Mouse (Mus musculus) lung, postnatal 14 days (tissue): Measurements from ENCODE around the gene Nop2.
"Not testable (repeated sequence)": the region's sequence is repeated elsewhere in the genome, so short reads cannot be mapped to it uniquely, and the experiment has no call there.

Experiments used
- DNase-seq: peaks from one replicate; pipeline ENCODE4 v3.0.0; 2021

The Nop2 gene

GRCm38 (mm10) chr6:125155262-125155661 is 23.6 kb downstream of the Nop2 start:
- no peak for DNase-seq

- no peak for DNase-seq
Observed at GRCm38 (mm10) chr6:125156491-125156890, 24.8 kb downstream of the Nop2 start.

- DNase-seq = no peak
Observed at GRCm38 (mm10) chr6:125156903-125157614, 25.4 kb downstream of the Nop2 start.

- no peak for DNase-seq
Observed at GRCm38 (mm10) chr6:125158944-125159492, 27.3 kb downstream of the Nop2 start.

- DNase-seq = no peak
Observed at GRCm38 (mm10) chr6:125159773-125160557, 28.3 kb downstream of the Nop2 start.

GRCm38 (mm10) chr6:125160558-125160853 is 28.8 kb downstream of the Nop2 start:
- DNase-seq = no peak

GRCm38 (mm10) chr6:125160854-125161760 is 29.4 kb downstream of the Nop2 start:
- DNase-seq = peak; percentile 69

GRCm38 (mm10) chr6:125161971-125162370 is 30.3 kb downstream of the Nop2 start:
- peak; percentile 82 for DNase-seq

GRCm38 (mm10) chr6:125162615-125163305 is 31.1 kb downstream of the Nop2 start:
- DNase-seq = not testable (repeated sequence)

GRCm38 (mm10) chr6:125163801-125164657 is 32.3 kb downstream of the Nop2 start:
- DNase-seq = no peak

GRCm38 (mm10) chr6:125164672-125165327 is 33.1 kb downstream of the Nop2 start:
- DNase-seq = peak; percentile 55

GRCm38 (mm10) chr6:125165328-125165891 is 33.7 kb downstream of the Nop2 start:
- DNase-seq = peak; percentile 96

- peak; percentile 81 for DNase-seq
Observed at GRCm38 (mm10) chr6:125166051-125166751, 34.5 kb downstream of the Nop2 start, which contains the start of gene Gapdh. Gene Gapdh (minus strand): TSS chr6:125166467.

GRCm38 (mm10) chr6:125166861-125167650 is 35.3 kb downstream of the Nop2 start:
- no peak for DNase-seq

- no peak for DNase-seq
Observed at GRCm38 (mm10) chr6:125168086-125168485, 36.4 kb downstream of the Nop2 start.

- no peak for DNase-seq
Observed at GRCm38 (mm10) chr6:125170194-125170593, 38.5 kb downstream of the Nop2 start.

GRCm38 (mm10) chr6:125172474-125172873 is 40.8 kb downstream of the Nop2 start:
- no peak for DNase-seq

GRCm38 (mm10) chr6:125173256-125173655 is 41.5 kb downstream of the Nop2 start:
- no peak for DNase-seq

- no peak for DNase-seq
Observed at GRCm38 (mm10) chr6:125175469-125175868, 43.8 kb downstream of the Nop2 start.
